Mouse (Mus musculus): ENCODE results near the gene Nat8f2.
"Not testable (repeated sequence)": the region's sequence is repeated elsewhere in the genome, so short reads cannot be mapped to it uniquely, and the experiment has no call there.

GRCm38 (mm10) chr6:85836827-85837226, 32.1 kb downstream of the Nat8f2 start:
- TF ChIP-seq CTCF (IDR thresholded peaks at IDR 0.05; ENCODE audit: control insufficient read depth, insufficient read depth, low read length); POLR2A (IDR thresholded peaks at IDR 0.05; ENCODE audit: borderline replicate concordance, control insufficient read depth, low read depth, low read length): not testable (repeated sequence)
